Mouse (Mus musculus) liver, adult 2 months (tissue): Measurements from ENCODE around the gene Fen1.

ENCODE experiments used
- CTCF ChIP-seq: fragments of 200-500 bp; IDR thresholded peaks from 2 replicates; pipeline ENCODE4 v1.5.1; 2011; ENCODE audit warnings: low read depth, low read length, control low read depth
- POLR2A ChIP-seq: fragments of 200-500 bp; IDR thresholded peaks from 2 replicates; pipeline ENCODE4 v1.6.1; 2011; ENCODE audit warnings: low read length, control low read depth; ENCODE audit not compliant: insufficient read depth; ENCODE audit errors: extremely low read depth

- TF ChIP-seq CTCF (no peak), POLR2A (no peak)
Measured at GRCm38 (mm10) chr19:10149189-10149588, 54.8 kb downstream of the Fen1 start.
